Mouse (Mus musculus): ENCODE results near the gene Plcd3.
A peak's percentile ranks its signal among the peaks of the same experiment; 100 is the strongest.

The Plcd3 gene

GRCm38 (mm10) chr11:103117591-103118009, 16.1 kb upstream of the Plcd3 start:
- peak in 1 of 2 experiments; percentile 66 for DNase-seq (ENCODE audit: low spot score in 2 of 2)

GRCm38 (mm10) chr11:103116959-103117590, 15.6 kb upstream of the Plcd3 start:
- peak; percentile 81 to 85 for DNase-seq (ENCODE audit: low spot score in 2 of 2)

GRCm38 (mm10) chr11:103116008-103116818, 14.8 kb upstream of the Plcd3 start, which contains the start of gene Hexim1:
Gene Hexim1, plus strand, starts transcription at chr11:103116231.
- peak; percentile 100 for DNase-seq (ENCODE audit: low spot score in 2 of 2)

GRCm38 (mm10) chr11:103115163-103116007, 13.9 kb upstream of the Plcd3 start:
- DNase-seq (ENCODE audit: low spot score in 2 of 2) = peak; percentile 88 to 91

DNA sequence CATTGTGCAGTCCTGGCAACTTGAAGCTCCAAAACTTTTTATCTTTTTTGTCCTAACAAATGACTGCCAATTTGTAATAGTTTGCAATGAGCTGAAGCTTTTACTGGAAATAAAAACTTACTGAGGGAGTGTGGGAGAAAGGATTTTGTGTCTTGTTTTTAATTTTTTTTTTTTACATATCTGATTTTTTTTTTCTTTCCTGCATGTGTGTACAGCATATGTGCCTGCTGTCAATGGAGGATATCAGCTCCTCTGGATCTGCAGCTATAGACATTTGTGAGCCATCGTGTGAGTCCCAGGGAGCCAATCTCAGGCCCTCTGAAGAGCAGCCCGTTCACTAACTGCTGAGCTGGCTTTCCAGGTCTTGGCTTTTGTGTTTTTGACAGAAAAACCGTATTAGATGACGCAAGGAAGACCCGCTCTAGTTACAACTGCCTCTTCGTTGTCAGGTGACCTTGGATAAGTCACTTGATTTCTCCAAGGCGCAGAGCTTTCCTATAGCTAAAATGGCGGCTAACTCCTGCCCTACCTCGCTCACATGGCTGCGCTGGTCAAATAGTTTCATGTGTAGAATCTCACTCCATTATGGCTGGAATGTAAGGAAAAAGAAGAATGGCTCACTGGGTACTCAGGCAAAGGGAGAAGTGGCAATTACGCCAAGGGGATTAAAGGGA, 12.9 kb upstream of the Plcd3 start:
- peak in 1 of 2 experiments; percentile 38 for DNase-seq (ENCODE audit: low spot score in 2 of 2)

DNA sequence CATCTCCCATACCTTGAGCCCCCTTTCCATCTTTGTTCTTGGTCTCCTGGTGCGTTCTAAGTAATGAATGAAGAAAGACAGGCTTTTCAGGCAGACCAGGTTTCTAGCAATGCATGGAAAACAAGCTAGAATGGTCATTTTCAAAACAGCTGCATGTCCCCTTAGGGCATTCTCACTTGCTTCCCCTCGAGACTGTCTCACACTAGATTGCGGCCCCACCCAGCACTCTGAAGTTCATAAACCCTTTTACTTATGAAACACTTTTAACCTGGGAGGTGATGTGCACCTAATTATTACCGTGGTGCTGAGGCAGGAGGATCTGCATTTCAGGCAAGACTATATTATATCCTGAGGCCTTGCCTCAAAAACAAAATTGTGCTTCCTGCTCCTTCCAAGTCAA, 12.3 kb upstream of the Plcd3 start:
- no peak for DNase-seq (ENCODE audit: low spot score in 2 of 2)

DNA sequence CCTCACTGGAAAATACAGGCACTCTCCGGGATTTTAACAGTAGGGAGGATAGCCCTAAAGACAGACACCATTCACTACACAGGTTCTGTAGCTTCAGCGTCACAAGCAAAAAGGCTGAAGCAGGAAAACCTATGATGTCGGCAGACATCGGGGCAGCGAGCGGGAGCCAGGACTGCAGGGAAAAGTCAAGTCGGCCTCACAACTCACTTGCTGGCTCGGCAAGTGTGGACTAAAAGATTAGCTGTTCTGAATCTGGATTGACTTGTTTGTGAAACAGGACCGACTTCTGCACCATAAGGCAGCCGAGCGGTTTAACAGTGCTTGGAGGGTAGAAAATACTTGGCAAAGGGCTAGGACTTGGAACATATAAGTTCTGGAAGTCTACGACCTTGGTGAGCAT, 11.5 kb upstream of the Plcd3 start:
- peak in 1 of 2 experiments; percentile 30 for DNase-seq (ENCODE audit: low spot score in 2 of 2)

- DNase-seq (ENCODE audit: low spot score in 2 of 2) = peak in 1 of 2 experiments; percentile 31
These were observed 11.1 kb upstream of the Plcd3 start for GRCm38 (mm10) chr11:103112552-103112912.

- peak; percentile 69 for DNase-seq (ENCODE audit: low spot score in 2 of 2)
These were observed 10.6 kb upstream of the Plcd3 start for GRCm38 (mm10) chr11:103111881-103112551.

GRCm38 (mm10) chr11:103111301-103111700, 9.8 kb upstream of the Plcd3 start:
- peak in 1 of 2 experiments; percentile 33 for DNase-seq (ENCODE audit: low spot score in 2 of 2)

DNA sequence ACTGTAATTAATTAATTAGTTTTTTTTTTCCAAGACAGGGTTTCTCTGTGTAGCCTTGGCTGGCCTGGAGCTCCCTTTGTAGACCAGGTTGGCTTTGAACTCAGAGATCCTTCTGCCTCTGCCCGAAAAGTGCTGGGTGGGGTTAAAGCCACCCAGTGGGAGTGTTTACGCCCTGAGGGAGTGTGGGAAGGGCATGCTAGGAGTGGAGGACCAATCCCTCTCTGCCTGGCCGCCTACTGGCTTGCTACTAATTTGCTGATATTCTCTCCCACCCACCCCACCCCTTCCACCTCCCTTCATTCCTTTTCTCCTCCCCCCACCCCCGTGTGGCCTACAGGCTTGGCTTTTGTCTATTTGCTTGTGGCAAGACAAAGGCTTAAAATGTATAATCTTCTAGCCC, 4.9 kb upstream of the Plcd3 start:
- DNase-seq (ENCODE audit: low spot score in 2 of 2) = no peak

- no peak for DNase-seq (ENCODE audit: low spot score in 2 of 2)
These were observed 4.4 kb upstream of the Plcd3 start for GRCm38 (mm10) chr11:103105810-103106209.

DNA sequence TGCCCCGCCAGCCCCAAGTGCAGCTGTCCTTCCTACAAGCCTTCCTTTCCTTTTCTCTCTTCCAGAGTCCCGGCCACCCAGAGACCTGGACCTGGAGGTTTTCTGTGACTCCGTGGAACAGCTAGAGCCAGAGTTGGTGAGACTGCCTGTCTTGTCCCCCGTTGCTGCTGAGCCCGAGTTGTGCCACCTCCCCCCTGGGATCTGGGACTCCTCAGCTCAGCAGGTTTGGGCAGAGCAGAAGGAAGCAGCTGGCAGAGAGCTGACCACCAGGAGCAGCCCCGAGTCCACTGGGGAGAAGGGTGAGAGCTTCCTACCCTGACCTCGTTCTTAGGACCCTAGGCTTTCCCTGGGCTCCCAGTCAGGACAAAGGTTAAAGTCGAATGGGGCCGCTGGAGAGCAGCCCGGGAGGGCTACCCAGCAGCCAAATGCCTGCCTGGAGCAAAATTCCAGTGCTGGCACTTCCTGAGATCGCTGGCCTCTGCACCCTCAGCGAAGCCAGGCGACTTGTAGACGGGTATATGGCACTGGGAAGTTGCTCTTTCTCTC, 3.8 kb upstream of the Plcd3 start:
- DNase-seq (ENCODE audit: low spot score in 2 of 2) = no peak

DNA sequence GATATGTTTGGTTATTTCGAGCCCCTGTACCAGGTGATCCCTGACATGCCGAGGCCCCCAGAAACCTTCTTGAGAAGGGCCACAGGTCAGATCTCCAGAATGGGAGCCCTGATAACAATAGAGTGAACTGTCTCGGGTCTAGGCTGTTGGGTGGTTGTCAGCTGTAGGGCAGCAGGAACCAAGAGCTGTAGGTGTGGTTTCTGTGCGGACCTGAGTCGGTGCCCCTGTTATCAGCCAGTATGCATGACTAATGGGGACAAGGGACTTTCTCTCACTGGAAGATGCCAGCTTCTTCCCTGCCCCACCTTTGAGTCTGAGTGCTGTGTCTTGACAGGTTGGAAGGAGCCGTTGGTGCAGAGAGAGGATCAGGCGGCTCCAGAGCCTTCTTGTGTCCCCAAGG, 3.0 kb upstream of the Plcd3 start:
- DNase-seq (ENCODE audit: low spot score in 2 of 2) = no peak

DNA sequence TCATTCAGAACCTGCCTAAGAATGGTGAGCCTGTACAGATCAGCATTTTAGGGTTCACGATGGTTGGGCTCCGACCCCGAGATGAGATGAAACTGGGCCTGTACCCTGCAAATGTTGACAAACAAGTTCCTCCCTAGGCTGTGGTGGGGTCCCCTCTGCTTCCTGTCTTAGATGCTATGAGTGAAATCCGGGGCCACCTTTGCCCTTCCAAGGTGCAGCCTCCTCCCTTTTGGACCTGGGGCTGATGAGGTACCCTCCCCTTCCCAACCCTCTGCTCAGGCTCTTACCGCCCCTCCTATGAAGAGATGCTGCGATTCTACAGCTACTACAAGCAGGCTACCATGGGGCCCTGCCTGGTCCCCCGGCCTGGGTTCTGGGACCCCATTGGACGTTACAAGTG, 2.2 kb upstream of the Plcd3 start:
- peak in 1 of 2 experiments; percentile 37 for DNase-seq (ENCODE audit: low spot score in 2 of 2)

- DNase-seq (ENCODE audit: low spot score in 2 of 2) = peak; percentile 96 to 97
These were observed 1.4 kb upstream of the Plcd3 start for GRCm38 (mm10) chr11:103102725-103103349.

GRCm38 (mm10) chr11:103101866-103102501, 526 bp upstream of the Plcd3 start:
- DNase-seq (ENCODE audit: low spot score in 2 of 2) = peak; percentile 79 to 89

DNA sequence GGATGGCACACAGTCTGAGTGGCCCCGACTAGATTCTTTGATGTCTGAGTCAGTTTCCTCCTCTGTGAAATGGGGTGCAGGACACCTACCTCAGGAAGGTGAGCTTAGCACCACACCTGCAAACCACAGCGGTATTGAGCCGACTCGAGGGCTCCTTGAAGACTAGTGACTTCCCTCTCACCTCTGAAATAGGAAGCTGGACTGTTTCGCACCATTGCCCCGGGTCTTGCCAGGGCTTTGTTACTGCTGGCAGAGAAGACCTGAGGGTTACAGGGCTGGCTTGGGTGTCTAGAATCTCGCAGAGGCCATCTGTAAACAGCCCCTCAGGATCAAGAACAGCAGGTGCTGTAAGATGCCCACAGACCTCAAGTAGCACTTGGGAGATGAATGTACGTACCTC, 1.1 kb downstream of the Plcd3 start:
- DNase-seq (ENCODE audit: low spot score in 2 of 2) = no peak

GRCm38 (mm10) chr11:103099352-103099940, 2.0 kb downstream of the Plcd3 start:
- no peak for DNase-seq (ENCODE audit: low spot score in 2 of 2)

Data from right cerebral cortex, postnatal 10 days (tissue).